Mouse (Mus musculus) liver, embryonic 14.5 days (tissue): ENCODE data around the gene Kcnq4. TPM values are rescaled to one million over a fixed set of nuclear protein-coding genes. Genes with fewer than 3 reads are reported as not detected.
A peak's percentile ranks its signal among the peaks of the same experiment; 100 is the strongest.

Experiments used
- ATAC-seq: fragments of 200-750 bp; cut with Nextera tagmentation; 2 replicates; pipeline ENCODE4 v1.8.0; 2017; ENCODE audit warnings: moderate number of reproducible peaks, mild to moderate bottlenecking, moderate library complexity; ENCODE audit not compliant: insufficient read depth
- DNase-seq, 3 experiments: peaks; one replicate each; pipeline ENCODE4 v3.0.0-alpha.2; 2012 to 2013; ENCODE audit warnings: low read depth in 3 of 3, low spot score in 3 of 3
- H3K27ac ChIP-seq: fragments of 300-500 bp; sonication (generic); 2 replicates; pipeline ENCODE4 v1.5.1; 2014; ENCODE audit warnings: moderate library complexity, mild to moderate bottlenecking, control low read depth, inconsistent platforms
- H3K27me3 ChIP-seq: fragments of 300-500 bp; sonication (generic); 2 replicates; pipeline ENCODE4 v1.6.1; 2014; ENCODE audit warnings: mild to moderate bottlenecking, low read length, moderate library complexity; ENCODE audit not compliant: control insufficient read depth, insufficient read depth
- H3K36me3 ChIP-seq: fragments of 300-500 bp; sonication (generic); replicated peaks from 2 replicates; pipeline ENCODE4 v1.6.1; 2014; ENCODE audit warnings: low read depth; ENCODE audit not compliant: control insufficient read depth, insufficient read depth
- H3K4me1 ChIP-seq, 2 experiments: fragments of 200-500 bp in 1 of 2; fragments of 300-500 bp in 1 of 2; sonication (generic) in 1 of 2; replicated peaks; 2 replicates each; pipeline ENCODE4 v1.6.1; 2012 to 2014; ENCODE audit warnings: antibody characterized with exemption in 1 of 2, inconsistent platforms in 1 of 2, low read length in 1 of 2; ENCODE audit not compliant: control insufficient read depth in 2 of 2, insufficient read depth in 2 of 2
- H3K4me2 ChIP-seq: fragments of 300-500 bp; sonication (generic); 2 replicates; pipeline ENCODE4 v1.6.1; 2014; ENCODE audit warnings: low read depth, mild to moderate bottlenecking, control low read depth, moderate library complexity
- H3K4me3 ChIP-seq, 2 experiments: fragments of 200-500 bp in 1 of 2; fragments of 300-500 bp in 1 of 2; sonication (generic) in 1 of 2; 2 replicates each; pipeline ENCODE4 v1.5.1; 2012 to 2014; ENCODE audit warnings: low read depth in 2 of 2, low read length in 2 of 2, mild to moderate bottlenecking in 2 of 2, control low read depth in 1 of 2, inconsistent platforms in 1 of 2, moderate library complexity in 1 of 2; ENCODE audit not compliant: insufficient read depth in 1 of 2
- H3K9ac ChIP-seq: fragments of 300-500 bp; sonication (generic); replicated peaks from 2 replicates; pipeline ENCODE4 v1.6.1; 2014; ENCODE audit warnings: mild to moderate bottlenecking, control low read depth, moderate library complexity
- H3K9me3 ChIP-seq: fragments of 300-500 bp; sonication (generic); 2 replicates; pipeline ENCODE4 v1.6.1; 2016; ENCODE audit warnings: low read length, mixed read lengths; ENCODE audit not compliant: control insufficient read depth
- CTCF ChIP-seq: IDR thresholded peaks from 2 replicates; pipeline ENCODE4 v1.5.1; 2016; ENCODE audit warnings: antibody characterized with exemption, low read depth, control low read depth
- EP300 ChIP-seq: IDR thresholded peaks from 2 replicates; pipeline ENCODE4 v1.6.1; 2016; ENCODE audit warnings: antibody characterized with exemption, low read depth
- WGBS: fragments of 180-500 bp; shearing (Covaris S2); extraction: QIAGEN DNeasy Blood & Tissue Kit; methylation state at CpG from one replicate; pipeline ENCODE4 v1.1.7; 2014; ENCODE audit not compliant: insufficient replicate concordance; 5-methylcytosine and 5-hydroxymethylcytosine counted together
- polyA plus RNA-seq, 2 experiments: library from polyadenylated mRNA; depleted of rRNA in 1 of 2; stranded (reverse) in 1 of 2; unstranded in 1 of 2; fragments of >200 nt; fragmentation: Nextera tagmentation in 1 of 2; extraction: Ambion mirVana in 1 of 2; gene quantifications; 2 replicates each; pipeline versions ENCODE4 v1.2.1 to v1.2.3; 2012 to 2014

Kcnq4 gene
- polyA plus RNA-seq, 2 experiments, result 0.06 to 0.08 TPM

DNA sequence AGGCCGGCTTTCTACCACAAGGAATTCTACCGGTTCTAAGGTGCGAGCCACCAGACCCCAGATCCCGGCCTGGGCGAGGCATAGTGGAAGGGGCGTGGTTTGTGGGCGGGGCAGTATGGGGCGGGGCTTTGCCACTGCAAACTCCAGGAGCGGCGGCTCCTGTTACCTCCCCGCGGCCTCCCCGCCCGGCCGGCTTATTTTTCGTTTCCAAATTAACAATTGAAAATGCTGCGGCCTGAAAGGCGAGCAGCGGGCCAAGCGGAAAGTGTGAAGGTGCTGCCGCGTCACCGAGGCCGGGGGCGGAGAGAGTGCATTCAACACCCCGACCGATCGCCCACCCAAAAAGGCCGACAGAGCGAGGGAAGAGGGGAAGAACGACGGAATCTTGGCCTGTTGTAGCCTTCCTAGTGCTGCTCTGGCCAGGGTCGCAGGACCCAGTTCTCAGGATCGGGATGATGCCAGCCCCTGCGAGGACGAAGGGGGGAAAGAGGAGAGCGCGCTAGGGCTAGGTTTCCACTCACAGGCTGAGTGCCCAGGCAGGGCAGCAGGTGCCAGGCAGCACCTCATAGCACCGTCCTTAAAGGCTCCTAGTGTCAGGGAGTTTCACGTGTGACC is 17.3 kb downstream of the Kcnq4 start:
- Histone ChIP-seq H3K9ac (peak overlapping the region; percentile 68), H3K4me2 (peak overlapping the region; percentile 98), H3K9me3 (no peaks in the 10 kb centered on the region), H3K4me3 (peak overlapping the region; percentile 64 to 66), H3K36me3 (no peaks in the 10 kb centered on the region), H3K4me1 (peaks cover 8% of the 10 kb centered on the region in 2 experiments), H3K27me3 (peaks cover 19% of the 10 kb centered on the region), H3K27ac (no peak overlapping the region)
- 1% methylated on average over 40 of the region's 40 CpGs for WGBS
- ATAC-seq, result peak; percentile 88
- peak; percentile 51 to 66 (median 55) for DNase-seq
- no peak for TF ChIP-seq EP300
- no peak for TF ChIP-seq CTCF

DNA sequence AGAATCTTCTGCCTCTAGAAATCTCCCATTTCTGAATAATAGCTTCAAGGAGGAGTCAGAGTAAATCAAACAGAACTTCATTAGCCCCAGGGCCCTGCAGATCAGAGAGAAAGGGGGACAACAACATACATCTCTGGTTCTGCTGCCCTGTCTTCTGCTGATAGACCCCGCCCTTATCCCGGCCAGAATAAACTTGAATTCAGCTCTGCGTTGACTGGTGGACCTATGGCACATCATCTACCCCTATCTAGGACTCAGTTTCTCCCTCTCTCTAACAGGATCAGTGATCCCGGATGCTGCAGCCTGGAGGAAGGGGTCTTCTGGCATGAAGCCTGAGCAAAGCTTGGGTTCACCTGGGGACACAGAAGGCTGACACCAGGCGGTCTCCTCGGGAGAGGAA is 17.8 kb downstream of the Kcnq4 start:
- DNase-seq, result peak in 1 of 3 experiments; percentile 20
- Histone ChIP-seq H3K9ac (no peak overlapping the region; the same call in 1 of the 2 replicates), H3K4me3 (peak overlapping the region in 1 of 2 experiments; percentile 66; a peak in 2 of 4 replicates)

DNA sequence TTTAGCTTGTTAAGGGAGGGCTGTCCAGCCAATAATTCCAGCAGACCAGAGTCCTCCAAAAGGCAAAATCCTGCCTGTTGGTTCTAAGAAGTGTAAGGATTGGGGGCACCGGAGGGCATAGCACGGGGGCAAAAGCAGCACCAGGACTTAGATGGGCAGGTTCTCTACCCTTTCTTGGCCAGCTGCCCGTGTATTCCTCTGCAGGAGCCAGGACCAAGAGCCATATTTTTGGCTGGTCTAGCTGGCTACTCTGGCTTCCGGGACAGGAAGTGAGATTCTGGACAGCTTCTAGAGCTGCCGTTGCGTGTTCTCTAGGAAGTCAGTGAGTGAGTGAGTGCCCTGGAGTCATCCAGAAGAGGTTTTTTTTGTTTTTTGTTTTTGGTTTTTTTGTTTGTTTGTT is 18.3 kb downstream of the Kcnq4 start:
- WGBS, result 40% methylated on average over 6 of the region's 6 CpGs
- Histone ChIP-seq H3K4me1 (peaks cover 8% of the 10 kb centered on the region in 2 experiments), H3K9me3 (no peaks in the 10 kb centered on the region), H3K4me3 (no peak overlapping the region), H3K36me3 (no peaks in the 10 kb centered on the region), H3K9ac (no peak overlapping the region), H3K4me2 (no peak overlapping the region), H3K27me3 (peaks cover 19% of the 10 kb centered on the region), H3K27ac (no peak overlapping the region)
- ATAC-seq, result no peak
- no peak for DNase-seq
- no peak for TF ChIP-seq EP300
- TF ChIP-seq CTCF, result no peak

More for the DNA sequence above, 17.8 kb downstream of the Kcnq4 start:
- Histone ChIP-seq H3K4me1 (peaks cover 8% of the 10 kb centered on the region in 2 experiments), H3K9me3 (no peaks in the 10 kb centered on the region), H3K36me3 (no peaks in the 10 kb centered on the region), H3K27ac (no peak overlapping the region), H3K4me2 (peak overlapping the region; percentile 98), H3K27me3 (peaks cover 19% of the 10 kb centered on the region)
- peak; percentile 70; the same call in 1 of the 2 replicates for ATAC-seq
- 15% methylated on average over 6 of the region's 6 CpGs for WGBS
- no peak for TF ChIP-seq CTCF

DNA sequence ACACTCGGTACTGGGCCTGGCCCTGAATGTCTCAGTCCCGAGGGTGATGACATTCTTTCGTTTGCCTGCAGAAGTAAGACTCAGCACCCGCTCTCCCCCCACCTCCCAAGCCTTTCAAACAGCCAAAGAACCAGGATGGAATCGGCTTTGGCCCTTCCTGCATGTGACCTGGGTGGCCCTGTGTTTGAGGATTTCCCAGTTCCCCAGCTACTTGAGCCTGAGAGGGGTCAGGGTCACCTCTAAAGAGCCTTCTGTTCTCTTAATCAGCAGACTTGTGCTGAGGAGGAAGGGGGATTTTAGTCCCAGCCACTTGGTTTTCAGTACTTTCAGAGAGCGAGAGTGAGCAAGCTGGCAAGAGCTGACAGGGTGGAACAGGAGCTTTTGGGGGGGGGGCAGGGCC is 19.0 kb downstream of the Kcnq4 start:
- ATAC-seq (no peak), DNase-seq (no peak)
- no peaks in the 10 kb centered on the region for H3K36me3 ChIP-seq
- no peak overlapping the region for H3K9ac ChIP-seq
- TF ChIP-seq EP300 (no peak), CTCF (no peak)
- H3K4me1 ChIP-seq, result peaks cover 8% of the 10 kb centered on the region in 2 experiments
- WGBS, result 52% methylated on average over 6 of the region's 6 CpGs
- H3K9me3 ChIP-seq, result no peaks in the 10 kb centered on the region
- H3K4me3 ChIP-seq, result no peak overlapping the region
- H3K4me2 ChIP-seq, result no peak overlapping the region
- peaks cover 19% of the 10 kb centered on the region for H3K27me3 ChIP-seq
- H3K27ac ChIP-seq, result no peak overlapping the region

DNA sequence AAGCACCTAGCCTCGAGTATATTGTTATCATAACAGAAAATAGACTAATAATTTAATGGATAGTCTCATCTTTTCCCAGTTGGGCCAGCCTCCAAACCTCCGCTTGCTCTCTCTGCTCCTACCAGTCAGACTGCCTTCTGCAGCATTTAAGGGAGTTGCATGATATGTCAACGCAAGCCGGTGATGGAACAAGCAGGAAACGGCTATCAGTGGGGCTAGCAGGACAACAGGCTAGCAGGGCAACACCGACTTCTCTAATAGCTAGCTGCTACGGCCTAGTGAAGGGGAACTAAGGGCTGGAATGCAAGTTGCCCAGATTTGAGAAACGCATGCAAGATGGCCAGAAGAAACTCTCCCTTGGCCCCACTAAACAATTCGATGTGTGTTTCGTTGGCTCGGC is 20.6 kb downstream of the Kcnq4 start:
- DNase-seq (no peak), ATAC-seq (no peak)
- Histone ChIP-seq H3K36me3 (no peaks in the 10 kb centered on the region), H3K27me3 (peaks cover 14% of the 10 kb centered on the region), H3K9me3 (no peaks in the 10 kb centered on the region), H3K27ac (no peak overlapping the region), H3K9ac (no peak overlapping the region), H3K4me2 (no peak overlapping the region), H3K4me3 (no peak overlapping the region), H3K4me1 (peaks cover 8% of the 10 kb centered on the region in 2 experiments)
- 54% methylated on average over 11 of the region's 11 CpGs for WGBS
- TF ChIP-seq CTCF (no peak), EP300 (no peak)
